Mouse (Mus musculus): Measurements from ENCODE around the gene Ifnar1. TPM values are rescaled to one million over a fixed set of nuclear protein-coding genes. Genes with fewer than 3 reads are reported as not detected.

Gene Ifnar1
- total RNA-seq, 1 experiment from 2014 or later, result 46.4 TPM

- ATAC-seq (replicated peaks in 1 of 2; ENCODE audit: insufficient read depth in 1 of 2, low FRiP score in 2 of 2, low TSS enrichment in 1 of 2, low read depth in 1 of 2, poor library complexity in 2 of 2, severe bottlenecking in 2 of 2), result peak in 1 of 2 experiments; percentile 23; a peak in 1 of 4 replicates
Measured at GRCm38 (mm10) chr16:91546836-91547741, 62.1 kb downstream of the Ifnar1 start, which contains the start of gene Ifngr2. Gene Ifngr2 (plus strand): TSS chr16:91547072.

- peak in 1 of 2 experiments; percentile 16; a peak in 1 of 4 replicates for ATAC-seq (replicated peaks in 1 of 2; ENCODE audit: insufficient read depth in 1 of 2, low FRiP score in 2 of 2, low TSS enrichment in 1 of 2, low read depth in 1 of 2, poor library complexity in 2 of 2, severe bottlenecking in 2 of 2)
Measured at GRCm38 (mm10) chr16:91547974-91548373, 62.9 kb downstream of the Ifnar1 start.

- ATAC-seq (replicated peaks in 1 of 2; ENCODE audit: insufficient read depth in 1 of 2, low FRiP score in 2 of 2, low TSS enrichment in 1 of 2, low read depth in 1 of 2, poor library complexity in 2 of 2, severe bottlenecking in 2 of 2), result no peak
Measured at GRCm38 (mm10) chr16:91548586-91548985, 63.5 kb downstream of the Ifnar1 start.

GRCm38 (mm10) chr16:91548996-91549395 is 64.0 kb downstream of the Ifnar1 start:
- ATAC-seq (replicated peaks in 1 of 2; ENCODE audit: insufficient read depth in 1 of 2, low FRiP score in 2 of 2, low TSS enrichment in 1 of 2, low read depth in 1 of 2, poor library complexity in 2 of 2, severe bottlenecking in 2 of 2), result no peak

GRCm38 (mm10) chr16:91549616-91550015 is 64.6 kb downstream of the Ifnar1 start:
- ATAC-seq (replicated peaks in 1 of 2; ENCODE audit: insufficient read depth in 1 of 2, low FRiP score in 2 of 2, low TSS enrichment in 1 of 2, low read depth in 1 of 2, poor library complexity in 2 of 2, severe bottlenecking in 2 of 2), result no peak

GRCm38 (mm10) chr16:91551081-91551524 is 66.1 kb downstream of the Ifnar1 start:
- no peak for ATAC-seq (replicated peaks in 1 of 2; ENCODE audit: insufficient read depth in 1 of 2, low FRiP score in 2 of 2, low TSS enrichment in 1 of 2, low read depth in 1 of 2, poor library complexity in 2 of 2, severe bottlenecking in 2 of 2)

- no peak for ATAC-seq (replicated peaks in 1 of 2; ENCODE audit: insufficient read depth in 1 of 2, low FRiP score in 2 of 2, low TSS enrichment in 1 of 2, low read depth in 1 of 2, poor library complexity in 2 of 2, severe bottlenecking in 2 of 2)
Measured at GRCm38 (mm10) chr16:91552072-91552471, 67.0 kb downstream of the Ifnar1 start.

GRCm38 (mm10) chr16:91553625-91554024 is 68.6 kb downstream of the Ifnar1 start:
- ATAC-seq (replicated peaks in 1 of 2; ENCODE audit: insufficient read depth in 1 of 2, low FRiP score in 2 of 2, low TSS enrichment in 1 of 2, low read depth in 1 of 2, poor library complexity in 2 of 2, severe bottlenecking in 2 of 2), result peak; percentile 63 to 84

GRCm38 (mm10) chr16:91555017-91555605 is 70.1 kb downstream of the Ifnar1 start:
- ATAC-seq (replicated peaks in 1 of 2; ENCODE audit: insufficient read depth in 1 of 2, low FRiP score in 2 of 2, low TSS enrichment in 1 of 2, low read depth in 1 of 2, poor library complexity in 2 of 2, severe bottlenecking in 2 of 2), result no peak

GRCm38 (mm10) chr16:91556659-91557058 is 71.6 kb downstream of the Ifnar1 start:
- no peak for ATAC-seq (replicated peaks in 1 of 2; ENCODE audit: insufficient read depth in 1 of 2, low FRiP score in 2 of 2, low TSS enrichment in 1 of 2, low read depth in 1 of 2, poor library complexity in 2 of 2, severe bottlenecking in 2 of 2)

Other genes with a start within 250 kb of the Ifnar1 start
- not detected in 2 replicates for gene Olig1, start 215.5 kb upstream of the Ifnar1 start, total RNA-seq (2017)
- gene Ifnar2, start 112.5 kb upstream of the Ifnar1 start, total RNA-seq (2017), result 133 and 147 TPM in 2 replicates
- gene Gm21970, start 93.5 kb upstream of the Ifnar1 start, total RNA-seq (2017), result not detected in 2 replicates
- 55.1 and 57.3 TPM in 2 replicates for gene Il10rb, start 79.1 kb upstream of the Ifnar1 start, total RNA-seq (2017)
- gene Ifngr2, start 61.8 kb downstream of the Ifnar1 start, total RNA-seq (2017), result 7.1 and 7.5 TPM in 2 replicates
- gene Tmem50b, start 112.6 kb downstream of the Ifnar1 start, total RNA-seq (2017), result 11.6 and 21.4 TPM in 2 replicates
- gene Dnajc28, start 133.8 kb downstream of the Ifnar1 start, total RNA-seq (2017), result 8.1 and 10.9 TPM in 2 replicates
- gene Gart, start 161.7 kb downstream of the Ifnar1 start, total RNA-seq (2017), result 193 and 440 TPM in 2 replicates
- gene Son, start 162.3 kb downstream of the Ifnar1 start, total RNA-seq (2017), result 279 and 303 TPM in 2 replicates
- gene Donson, start 203.5 kb downstream of the Ifnar1 start, total RNA-seq (2017), result 24.4 and 32.1 TPM in 2 replicates
- 70.3 and 120 TPM in 2 replicates for gene Cryzl1, start 243.7 kb downstream of the Ifnar1 start, total RNA-seq (2017)
- 60.1 and 74.9 TPM in 2 replicates for gene Itsn1, start 244.0 kb downstream of the Ifnar1 start, total RNA-seq (2017)